Comparison of ENCODE assay signal across 9 mouse cellular contexts in genomic region chr4:117737559-117737958, GRCm38 (mm10). TPM values are rescaled to one million over a fixed set of nuclear protein-coding genes. Genes with fewer than 3 reads are reported as not detected.
A peak's percentile ranks its signal among the peaks of the same experiment; 100 is the strongest.
DNase-seq lines count a peak whose midpoint lies in the region; ATAC-seq lines count a peak whose summit lies in the region.
"Had no signal": no experiment of that assay in that cellular context is flagged by ENCODE, and none has a peak within 500 bp of the region (broad histone marks: within the 10 kb centered on the region; RNA-seq: fewer than 3 reads in every experiment).

No protein-coding gene starts in this region.

- no peaks in the 10 kb centered on the region for H3K9me3 ChIP-seq in forebrain, embryonic 15.5 days
- no peaks in the 10 kb centered on the region for H3K9me3 ChIP-seq in forebrain, embryonic 10.5 days

- peak; percentile 5 to 6 for DNase-seq in heart, postnatal 14 days
- no peak for DNase-seq in heart, adult 11 months
- peak; percentile 5 for DNase-seq in 3134 (ENCODE audit: extremely low read depth, insufficient read length, low spot score)
- peak; percentile 3 for DNase-seq in adrenal gland, adult 8-10 months
- DNase-seq in kidney, postnatal 10 days: peak; percentile 53
- peak; percentile 13 to 28 for DNase-seq in urinary bladder, postnatal 36 days (ENCODE audit: low spot score in 2 of 2)
- DNase-seq in forebrain, embryonic 10.5 days (ENCODE audit: extremely low spot score, low spot score): no peak

- H3K9ac ChIP-seq in forebrain, embryonic 15.5 days (replicated peaks): no peak overlapping the region

- intact Hi-C loops in heart, postnatal 14 days (cut with DNase I): no loop called here

- ATAC-seq in forebrain, embryonic 15.5 days (replicated peaks): no peak

- H3K4me1 ChIP-seq in forebrain, embryonic 15.5 days: no peaks in the 10 kb centered on the region
- H3K4me1 ChIP-seq in forebrain, embryonic 10.5 days: no peaks in the 10 kb centered on the region

- H3K27me3 ChIP-seq in forebrain, embryonic 15.5 days: no peaks in the 10 kb centered on the region
- no peaks in the 10 kb centered on the region for H3K27me3 ChIP-seq in forebrain, embryonic 10.5 days (ENCODE audit: poor library complexity, severe bottlenecking)

- H3K36me3 ChIP-seq in forebrain, embryonic 15.5 days: no peaks in the 10 kb centered on the region
- H3K36me3 ChIP-seq in forebrain, embryonic 10.5 days (replicated peaks): no peaks in the 10 kb centered on the region

- WGBS in forebrain, embryonic 15.5 days: 46% methylated on average over 8 of the region's 8 CpGs
- 47% methylated on average over 8 of the region's 8 CpGs for WGBS in forebrain, embryonic 10.5 days

- H3K4me2 ChIP-seq in forebrain, embryonic 15.5 days (replicated peaks): no peak overlapping the region

- no peak overlapping the region for H3K4me3 ChIP-seq in forebrain, embryonic 15.5 days
- H3K4me3 ChIP-seq in forebrain, embryonic 10.5 days: no peak overlapping the region

- no peak overlapping the region for H3K27ac ChIP-seq in forebrain, embryonic 15.5 days (replicated peaks)
- no peak overlapping the region for H3K27ac ChIP-seq in forebrain, embryonic 10.5 days

RNA-seq across cellular contexts. Expression of gene Gm12845, which starts 13.3 kb away (rescaled TPM):
- total RNA-seq in heart, postnatal 14 days (2021): not detected
- not detected for total RNA-seq in adrenal gland, adult 8-10 months (2022)
- not detected in 2 replicates for polyA plus RNA-seq in forebrain, embryonic 15.5 days (2015; fragmentation: Nextera tagmentation; extraction: Ambion mirVana)
- not detected in 2 replicates for polyA plus RNA-seq in forebrain, embryonic 10.5 days (2016; fragmentation: Nextera tagmentation; extraction: Ambion mirVana)
- total RNA-seq: layer of hippocampus, postnatal 25 days had no signal

RNA-seq across cellular contexts. Expression of gene Klf17, which starts 27.9 kb away (rescaled TPM):
- not detected for total RNA-seq in heart, postnatal 14 days (2021)
- not detected for total RNA-seq in adrenal gland, adult 8-10 months (2022)
- not detected in 2 replicates for polyA plus RNA-seq in forebrain, embryonic 15.5 days (2015; fragmentation: Nextera tagmentation; extraction: Ambion mirVana)
- polyA plus RNA-seq in forebrain, embryonic 10.5 days (2016; fragmentation: Nextera tagmentation; extraction: Ambion mirVana): not detected in 2 replicates
- total RNA-seq: layer of hippocampus, postnatal 25 days had no signal

RNA-seq across cellular contexts. Expression of gene Dmap1, which starts 55.5 kb away (rescaled TPM):
- total RNA-seq in heart, postnatal 14 days (2021): 10 to 100 TPM; 16.6 to 19.2 TPM
- 10 to 100 TPM; 22.3 to 35.4 (median 31.1) TPM for total RNA-seq in adrenal gland, adult 8-10 months (2022)
- 78.7 and 81.2 TPM in 2 replicates for polyA plus RNA-seq in forebrain, embryonic 15.5 days (2015; fragmentation: Nextera tagmentation; extraction: Ambion mirVana)
- 72.3 and 76.1 TPM in 2 replicates for polyA plus RNA-seq in forebrain, embryonic 10.5 days (2016; fragmentation: Nextera tagmentation; extraction: Ambion mirVana)

Comparison
In these comparisons a context has a peak if more than half of its experiments do, and no peak if none do; other contexts are left out.
1. DNase-seq: peak in heart, postnatal 14 days (2 of 2), 3134 (single experiment), adrenal gland, adult 8-10 months (single experiment), kidney, postnatal 10 days (single experiment) and urinary bladder, postnatal 36 days (2 of 2); none in heart, adult 11 months (single experiment) and forebrain, embryonic 10.5 days (single experiment).